In genomic region chr15:102395061-102395460, GRCm38 (mm10) we compare ENCODE assay signal across 10 mouse cellular contexts. TPM values are rescaled to one million over a fixed set of nuclear protein-coding genes. Genes with fewer than 3 reads are reported as not detected.
DNase-seq lines count a peak whose midpoint lies in the region; ATAC-seq lines count a peak whose summit lies in the region.
"Had no signal": no experiment of that assay in that cellular context is flagged by ENCODE, and none has a peak within 500 bp of the region (broad histone marks: within the 10 kb centered on the region; RNA-seq: fewer than 3 reads in every experiment).

No protein-coding gene starts in this region.

- ATAC-seq in megakaryocyte, adult 5-6 weeks (ENCODE audit: poor library complexity, severe bottlenecking), result no peak
- ATAC-seq in limb, embryonic 12.5 days (ENCODE audit: insufficient number of reproducible peaks, insufficient read depth, low FRiP score, low TSS enrichment, low read depth), result no peak
- ATAC-seq in frontal cortex, adult (ENCODE audit: low TSS enrichment), result no peak
- ATAC-seq: forebrain, embryonic 16.5 days had no signal

- no peak overlapping the region; the same call in 1 of the 2 replicates for H3K9ac ChIP-seq in limb, embryonic 12.5 days (replicated peaks)

- no peak overlapping the region for H3K4me2 ChIP-seq in limb, embryonic 12.5 days

- H3K27ac ChIP-seq in embryonic facial prominence, embryonic 10.5 days (replicated peaks), result peak overlapping the region; percentile 68
- H3K27ac ChIP-seq in limb, embryonic 12.5 days, result peak overlapping the region; percentile 70

- no peaks in the 10 kb centered on the region for H3K27me3 ChIP-seq in megakaryocyte, embryonic 14.5 days (replicated peaks)
- no peaks in the 10 kb centered on the region for H3K27me3 ChIP-seq in embryonic facial prominence, embryonic 10.5 days (replicated peaks; ENCODE audit: low read depth, poor library complexity, severe bottlenecking)
- H3K27me3 ChIP-seq in limb, embryonic 12.5 days, result no peaks in the 10 kb centered on the region

- H3K9me3 ChIP-seq in megakaryocyte, embryonic 14.5 days, result no peaks in the 10 kb centered on the region
- no peaks in the 10 kb centered on the region for H3K9me3 ChIP-seq in embryonic facial prominence, embryonic 10.5 days
- H3K9me3 ChIP-seq in limb, embryonic 12.5 days, result no peaks in the 10 kb centered on the region

- H3K36me3 ChIP-seq in megakaryocyte, embryonic 14.5 days (replicated peaks; ENCODE audit: low read length), result no peaks in the 10 kb centered on the region
- no peaks in the 10 kb centered on the region for H3K36me3 ChIP-seq in embryonic facial prominence, embryonic 10.5 days (replicated peaks)
- no peaks in the 10 kb centered on the region for H3K36me3 ChIP-seq in limb, embryonic 12.5 days

- peaks cover 84% of the 10 kb centered on the region for H3K4me1 ChIP-seq in megakaryocyte, embryonic 14.5 days
- peaks cover 53% of the 10 kb centered on the region for H3K4me1 ChIP-seq in embryonic facial prominence, embryonic 10.5 days
- peaks cover 27% of the 10 kb centered on the region for H3K4me1 ChIP-seq in limb, embryonic 12.5 days (replicated peaks)

- H3K4me3 ChIP-seq in megakaryocyte, embryonic 14.5 days (replicated peaks), result peak overlapping the region; percentile 77
- H3K4me3 ChIP-seq in embryonic facial prominence, embryonic 10.5 days, result no peak overlapping the region
- H3K4me3 ChIP-seq in limb, embryonic 12.5 days (replicated peaks), result no peak overlapping the region

- peak; percentile 47 for DNase-seq in embryonic facial prominence, embryonic 10.5 days (ENCODE audit: low spot score)
- peak; percentile 93 for DNase-seq in yolk sac, embryonic 10.5 days (ENCODE audit: low spot score)
- no peak for DNase-seq in layer of hippocampus, adult 11-12 months (ENCODE audit: low spot score)
- DNase-seq: right cerebral cortex, postnatal 25 days had no signal

- 6% methylated on average over 3 of the region's 3 CpGs for WGBS in embryonic facial prominence, embryonic 10.5 days
- 5% methylated on average over 3 of the region's 3 CpGs for WGBS in limb, embryonic 12.5 days

RNA-seq across cellular contexts. Expression of gene Sp1, which starts 10.9 kb away (rescaled TPM):
- polyA plus RNA-seq in megakaryocyte, embryonic 14.5 days (2012; ENCODE audit: insufficient read depth, low replicate concordance), result 3.9 and 15.5 TPM in 2 replicates
- total RNA-seq in megakaryocyte, adult 5-6 weeks (2015), result 68.3 and 71.8 TPM in 2 replicates
- total RNA-seq in megakaryocyte, adult 5-6 weeks (2017), result 64.1 and 72.2 TPM in 2 replicates
- polyA plus RNA-seq in embryonic facial prominence, embryonic 10.5 days (2016; fragmentation: Nextera tagmentation; extraction: Ambion mirVana), result 9.9 and 10.6 TPM in 2 replicates
- 11.1 and 12.1 TPM in 2 replicates for polyA plus RNA-seq in limb, embryonic 12.5 days (2016; fragmentation: Nextera tagmentation; extraction: Ambion mirVana)

RNA-seq across cellular contexts. Expression of gene Sp7, which starts 28.1 kb away (rescaled TPM):
- polyA plus RNA-seq in megakaryocyte, embryonic 14.5 days (2012; ENCODE audit: insufficient read depth, low replicate concordance), result 0.10 TPM in 1 of 2 replicates, not detected in the other
- total RNA-seq in megakaryocyte, adult 5-6 weeks (2015), result not detected in 2 replicates
- not detected in 2 replicates for total RNA-seq in megakaryocyte, adult 5-6 weeks (2017)
- 1.4 and 1.7 TPM in 2 replicates for polyA plus RNA-seq in embryonic facial prominence, embryonic 10.5 days (2016; fragmentation: Nextera tagmentation; extraction: Ambion mirVana)
- 3.1 and 4.3 TPM in 2 replicates for polyA plus RNA-seq in limb, embryonic 12.5 days (2016; fragmentation: Nextera tagmentation; extraction: Ambion mirVana)
- polyA plus RNA-seq: large intestine, adult 2 months had no signal

RNA-seq across cellular contexts. Expression of gene Aaas, which starts 44.5 kb away (rescaled TPM):
- polyA plus RNA-seq in megakaryocyte, embryonic 14.5 days (2012; ENCODE audit: insufficient read depth, low replicate concordance), result 51.2 and 84.3 TPM in 2 replicates
- total RNA-seq in megakaryocyte, adult 5-6 weeks (2015), result 67.5 and 75.2 TPM in 2 replicates
- total RNA-seq in megakaryocyte, adult 5-6 weeks (2017), result 64.3 and 100 TPM in 2 replicates
- polyA plus RNA-seq in embryonic facial prominence, embryonic 10.5 days (2016; fragmentation: Nextera tagmentation; extraction: Ambion mirVana), result 135 and 137 TPM in 2 replicates
- 95.6 and 99.6 TPM in 2 replicates for polyA plus RNA-seq in limb, embryonic 12.5 days (2016; fragmentation: Nextera tagmentation; extraction: Ambion mirVana)

RNA-seq across cellular contexts. Expression of gene Amhr2, which starts 50.1 kb away (rescaled TPM):
- polyA plus RNA-seq in megakaryocyte, embryonic 14.5 days (2012; ENCODE audit: insufficient read depth, low replicate concordance), result 0.37 TPM in 1 of 2 replicates, not detected in the other
- total RNA-seq in megakaryocyte, adult 5-6 weeks (2015), result not detected in 2 replicates
- not detected in 2 replicates for total RNA-seq in megakaryocyte, adult 5-6 weeks (2017)
- polyA plus RNA-seq in embryonic facial prominence, embryonic 10.5 days (2016; fragmentation: Nextera tagmentation; extraction: Ambion mirVana), result 0.09 and 0.20 TPM in 2 replicates
- 0.48 TPM in 1 of 2 replicates, not detected in the other for polyA plus RNA-seq in limb, embryonic 12.5 days (2016; fragmentation: Nextera tagmentation; extraction: Ambion mirVana)
